Mouse (Mus musculus) embryonic stem cell, embryonic (primary cell): Measurements from ENCODE around the gene Rsrc1.

Experiments used
- CTCF ChIA-PET, 4 experiments: fragments of 300-600 bp in 2 of 4; fragments of 350-600 bp in 2 of 4; sonication (Branson Sonifier 250); formaldehyde crosslinking; loops; one replicate each; lab custom pipeline; 2022; ENCODE audit warnings: inconsistent platforms in 2 of 4; lab: Charles Lee
- POLR2A ChIA-PET, 4 experiments: fragments of 300-600 bp in 2 of 4; fragments of 350-600 bp in 2 of 4; sonication (Branson Sonifier 250); formaldehyde crosslinking; loops; one replicate each; lab custom pipeline; 2022; ENCODE audit warnings: antibody characterized with exemption in 4 of 4, inconsistent platforms in 1 of 4; lab: Charles Lee

The Rsrc1 gene

DNA sequence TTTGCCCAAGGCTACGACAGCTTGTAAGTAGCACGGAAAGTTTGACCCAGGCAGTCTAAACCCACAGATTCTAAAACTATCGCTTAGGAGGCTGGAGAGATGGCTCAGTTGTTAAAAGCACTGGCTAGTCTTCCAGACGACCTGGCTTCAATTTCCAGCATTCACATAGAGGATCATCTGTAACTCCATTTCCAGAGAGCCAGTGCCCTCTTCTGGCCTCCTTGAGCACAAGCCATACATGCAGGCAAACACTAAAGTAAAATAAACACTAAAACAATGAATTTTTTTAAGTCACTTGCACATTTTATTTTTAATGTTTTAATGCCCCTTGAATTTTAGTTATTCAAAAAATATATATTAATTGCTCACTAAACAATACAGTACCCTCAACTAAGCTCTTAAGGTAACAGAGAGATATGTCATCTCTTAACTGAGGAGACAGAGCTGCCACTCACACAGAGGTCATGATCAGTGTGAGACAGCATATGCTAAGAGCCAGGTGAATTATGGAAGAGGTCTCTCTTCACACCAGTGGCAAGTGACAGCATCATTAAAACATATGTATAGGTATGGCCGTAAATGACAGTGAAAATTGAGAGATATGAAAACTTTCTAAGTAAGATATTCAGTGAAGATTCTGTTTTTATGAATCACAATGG is 361.9 kb downstream of the Rsrc1 start:
- CTCF ChIA-PET, result interaction anchor here in 3 of 4 experiments (0.5 to 0.8 kb wide), 3 partner anchors 10 to 1697 kb away, joined by 3 to 7 read pairs (median 4); no protein-coding TSS in a partner anchor
- POLR2A ChIA-PET, result no interaction called here

DNA sequence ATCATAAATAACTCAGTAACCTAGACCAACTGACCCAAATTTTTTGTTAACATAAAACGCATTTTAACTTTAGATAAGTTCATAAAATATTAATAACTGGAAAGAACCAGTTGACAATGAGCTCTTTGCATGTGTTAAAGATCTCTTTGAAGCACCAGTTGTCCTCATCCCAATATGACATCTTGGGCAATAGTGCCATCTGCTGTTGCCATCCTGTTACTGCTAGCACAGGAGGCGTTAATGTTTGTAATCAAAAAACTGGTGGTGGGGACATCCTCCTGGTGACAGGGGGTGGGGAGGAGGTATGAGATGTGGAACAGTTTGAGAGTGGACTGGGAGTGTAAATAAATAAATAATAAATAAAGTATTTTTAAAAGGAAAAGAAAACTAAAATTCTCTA is 363.4 kb downstream of the Rsrc1 start:
- ChIA-PET CTCF (interaction anchor here in 2 of 4 experiments (0.6 to 1.0 kb wide), 5 partner anchors 8 to 1014 kb away, joined by 3 to 5 read pairs (median 3); no protein-coding TSS in a partner anchor), POLR2A (interaction anchor here in 1 of 4 experiments (0.7 kb wide), 1 partner anchor 105 kb away, joined by 3 read pairs; no protein-coding TSS in a partner anchor)

GRCm38 (mm10) chr3:67346674-67347073 is 365.5 kb downstream of the Rsrc1 start:
- CTCF ChIA-PET, result interaction anchor here in 2 of 4 experiments (0.6 to 0.7 kb wide), 3 partner anchors 61 to 707 kb away, joined by 3 to 12 read pairs (median 4); no protein-coding TSS in a partner anchor
- POLR2A ChIA-PET, result no interaction called here

DNA sequence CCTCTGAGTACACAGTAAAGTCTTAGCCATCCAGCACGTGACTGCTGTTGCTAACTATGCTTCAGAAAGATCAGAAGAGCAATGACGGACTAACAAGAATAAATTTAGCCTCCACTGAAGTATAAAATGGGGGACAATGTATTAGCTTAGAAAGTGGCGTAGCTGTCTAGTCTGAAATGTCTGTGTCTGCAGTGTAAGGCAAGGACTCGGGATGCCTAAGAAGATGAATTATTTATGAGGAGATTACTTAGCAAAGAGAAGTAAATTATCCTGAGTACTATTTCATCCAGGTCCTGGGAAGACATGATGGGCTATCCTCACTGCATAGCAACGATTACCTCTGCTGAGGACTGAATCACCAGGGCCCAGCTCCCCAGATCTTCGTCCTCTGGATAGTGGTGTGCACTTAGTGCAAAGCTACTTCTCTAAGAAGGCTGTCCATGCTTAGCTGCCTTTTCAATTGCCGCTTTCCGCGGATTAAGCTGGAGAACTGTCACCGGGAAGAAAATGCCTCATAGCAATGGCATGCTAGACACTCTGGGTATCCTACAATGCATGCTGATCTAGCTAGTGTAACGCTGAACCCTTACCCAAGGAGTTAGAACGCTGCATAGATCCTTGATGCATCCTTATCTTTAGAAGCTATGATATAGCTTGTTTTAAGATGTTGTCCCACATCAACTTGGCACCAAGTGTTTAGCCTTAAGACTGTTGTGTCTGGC is 370.4 kb downstream of the Rsrc1 start:
- ChIA-PET POLR2A (no interaction called here), CTCF (interaction anchor here in 3 of 4 experiments (1.1 to 2.6 kb wide), 5 partner anchors 215 to 702 kb away, joined by 3 to 11 read pairs (median 7); no protein-coding TSS in a partner anchor)

GRCm38 (mm10) chr3:67352128-67352762 is 371.1 kb downstream of the Rsrc1 start:
- CTCF ChIA-PET, result interaction anchor here (0.8 to 2.6 kb wide), 7 partner anchors 8 to 702 kb away, joined by 3 to 11 read pairs (median 7); no protein-coding TSS in a partner anchor
- POLR2A ChIA-PET, result no interaction called here

DNA sequence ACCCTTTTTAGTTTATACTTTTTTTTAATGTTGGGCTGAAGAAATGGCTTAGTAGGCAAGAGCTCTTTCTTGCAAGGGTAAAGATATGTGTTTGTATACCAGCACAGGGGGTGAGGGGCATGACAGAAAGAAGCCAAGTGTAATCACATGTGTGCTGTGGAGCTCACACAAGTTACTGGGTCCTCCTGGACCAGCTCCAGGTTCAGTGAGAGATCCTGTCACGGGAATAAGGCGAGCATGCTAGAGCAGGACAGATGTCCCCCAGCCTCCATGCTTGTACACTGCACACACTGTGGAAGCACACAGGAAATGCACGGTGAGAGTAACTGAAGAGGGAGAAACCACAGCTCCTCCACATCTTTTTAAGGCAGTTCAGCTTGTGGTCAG is 371.6 kb downstream of the Rsrc1 start:
- ChIA-PET CTCF (interaction anchor here (0.8 to 2.6 kb wide), 6 partner anchors 8 to 685 kb away, joined by 3 to 11 read pairs (median 7); no protein-coding TSS in a partner anchor), POLR2A (interaction anchor here in 1 of 4 experiments (0.6 kb wide), 1 partner anchor 992 kb away, joined by 5 read pairs; no protein-coding TSS in a partner anchor)

- ChIA-PET POLR2A (no interaction called here), CTCF (no interaction called here)
Observed at GRCm38 (mm10) chr3:67358376-67358775, 377.2 kb downstream of the Rsrc1 start.

GRCm38 (mm10) chr3:67366087-67366892 is 385.1 kb downstream of the Rsrc1 start:
- POLR2A ChIA-PET, result no interaction called here
- CTCF ChIA-PET, result no interaction called here

- CTCF ChIA-PET, result no interaction called here
- POLR2A ChIA-PET, result no interaction called here
Observed at GRCm38 (mm10) chr3:67367481-67367880, 386.3 kb downstream of the Rsrc1 start.

- ChIA-PET CTCF (interaction anchor here in 2 of 4 experiments (0.5 to 1.1 kb wide), 4 partner anchors 20 to 644 kb away, joined by 3 to 4 read pairs (median 3); no protein-coding TSS in a partner anchor), POLR2A (no interaction called here)
Observed at GRCm38 (mm10) chr3:67369407-67370079, 388.4 kb downstream of the Rsrc1 start.

- ChIA-PET POLR2A (no interaction called here), CTCF (no interaction called here)
Observed at GRCm38 (mm10) chr3:67372194-67372593, 391.0 kb downstream of the Rsrc1 start.

DNA sequence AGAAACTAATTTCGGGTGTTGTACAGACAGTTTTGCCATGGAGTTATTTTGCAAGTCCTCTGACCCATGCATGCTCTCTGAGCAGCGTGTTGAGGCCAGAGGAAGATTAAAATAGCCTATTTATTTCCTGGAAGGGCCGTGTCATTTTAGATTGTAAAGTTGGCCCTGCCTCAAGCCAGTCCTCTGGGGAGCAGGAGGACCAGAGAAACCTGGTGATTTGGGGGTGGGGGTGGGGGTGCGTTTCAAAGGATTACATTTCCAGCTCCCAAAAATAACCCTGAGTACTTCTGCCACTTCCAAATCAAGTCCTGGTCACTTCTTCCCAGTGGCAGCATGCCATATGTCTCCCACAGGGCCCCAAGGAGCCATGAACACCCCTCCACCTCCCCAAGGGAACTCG is 391.6 kb downstream of the Rsrc1 start:
- POLR2A ChIA-PET, result no interaction called here

GRCm38 (mm10) chr3:67373872-67374271 is 392.7 kb downstream of the Rsrc1 start, which contains the start of gene Mlf1:
Gene Mlf1, plus strand, starts transcription at chr3:67374097.
- CTCF ChIA-PET, result interaction anchor here in 1 of 4 experiments (0.6 kb wide), 1 partner anchor 672 kb away, joined by 5 read pairs; no protein-coding TSS in a partner anchor
- POLR2A ChIA-PET, result interaction anchor here in 2 of 4 experiments (0.6 to 0.9 kb wide), 3 partner anchors 56 to 1208 kb away, joined by 3 read pairs; partner anchors contain the start of gene Gfm1 (in 1 of the 2)

More for the DNA sequence above, 391.6 kb downstream of the Rsrc1 start:
- CTCF ChIA-PET, result no interaction called here

DNA sequence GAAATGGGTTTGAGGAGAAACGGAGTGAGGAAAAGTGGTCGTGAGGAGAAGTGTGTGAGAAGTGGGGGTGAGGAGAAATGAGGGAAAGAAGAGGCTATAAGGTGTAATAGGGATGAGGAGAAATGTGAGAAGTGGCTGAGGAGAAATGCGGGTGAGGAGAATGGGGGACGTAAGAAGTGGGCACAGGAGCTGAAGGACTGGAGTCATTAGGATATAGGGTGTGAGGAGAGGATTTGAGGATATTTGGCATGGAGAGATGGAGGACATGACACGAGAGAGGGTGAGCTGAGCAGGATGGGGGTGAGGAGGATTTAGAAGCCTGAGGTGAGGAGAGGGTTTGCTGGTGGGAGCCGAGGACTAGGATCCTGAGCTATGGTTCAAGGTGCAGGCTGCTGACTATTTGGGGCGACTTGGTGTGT is 393.2 kb downstream of the Rsrc1 start:
- CTCF ChIA-PET, result no interaction called here
- POLR2A ChIA-PET, result interaction anchor here in 2 of 4 experiments (0.6 to 0.9 kb wide), 3 partner anchors 55 to 1208 kb away, joined by 3 read pairs; partner anchors contain the start of gene Gfm1 (in 1 of the 2)

- CTCF ChIA-PET, result no interaction called here
- POLR2A ChIA-PET, result no interaction called here
Observed at GRCm38 (mm10) chr3:67375063-67375462, 393.9 kb downstream of the Rsrc1 start, which contains the start of gene Gm17402. Gene Gm17402, minus strand, starts transcription at chr3:67375163.

DNA sequence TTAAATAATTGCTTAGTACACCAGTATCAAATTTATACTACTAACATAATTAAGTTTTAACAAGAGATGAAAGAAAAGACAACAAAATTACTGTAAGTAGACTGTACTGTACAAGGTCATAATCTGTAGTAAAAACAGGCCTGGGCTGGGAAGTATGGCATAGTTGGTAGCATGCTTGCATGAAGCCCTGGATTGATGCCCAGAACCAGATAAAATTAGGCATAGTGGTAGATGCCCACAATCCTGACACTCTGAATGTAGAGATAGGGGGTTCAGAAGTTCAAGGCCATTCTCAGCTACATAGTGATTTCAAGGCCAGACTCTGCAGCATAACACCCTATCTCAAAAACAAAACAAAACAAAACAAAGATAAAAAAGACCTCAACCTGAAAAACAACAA is 397.0 kb downstream of the Rsrc1 start:
- CTCF ChIA-PET, result interaction anchor here in 1 of 4 experiments (1.0 kb wide), 1 partner anchor 12 kb away, joined by 3 read pairs; no protein-coding TSS in a partner anchor
- POLR2A ChIA-PET, result no interaction called here
